12 mouse cellular contexts compared by ENCODE assay signal in genomic region chr19:45574339-45574898, GRCm38 (mm10). TPM values are rescaled to one million over a fixed set of nuclear protein-coding genes. Genes with fewer than 3 reads are reported as not detected.
DNase-seq lines count a peak whose midpoint lies in the region; ATAC-seq and TF ChIP-seq lines count a peak whose summit lies in the region.
"Had no signal": no experiment of that assay in that cellular context is flagged by ENCODE, and none has a peak within 500 bp of the region (broad histone marks: within the 10 kb centered on the region; RNA-seq: fewer than 3 reads in every experiment).

No protein-coding gene starts in this region.

- H3K4me1 ChIP-seq in hindbrain, embryonic 16.5 days (ENCODE audit: control insufficient read depth, insufficient read depth, low read depth, low read length), result peaks cover 8% of the 10 kb centered on the region
- H3K4me1 ChIP-seq in hindbrain, embryonic 12.5 days, result peaks cover 21% of the 10 kb centered on the region
- no peaks in the 10 kb centered on the region for H3K4me1 ChIP-seq in midbrain, postnatal 0 days (ENCODE audit: insufficient read depth, low read length)
- peaks cover 7% of the 10 kb centered on the region; the same call in 1 of the 2 replicates for H3K4me1 ChIP-seq in midbrain, embryonic 15.5 days
- H3K4me1 ChIP-seq in heart, embryonic 10.5 days, result peaks cover 63% of the 10 kb centered on the region
- H3K4me1 ChIP-seq in heart, embryonic 11.5 days (ENCODE audit: control insufficient read depth, insufficient read depth, low read length), result peaks cover 36% of the 10 kb centered on the region

- no peaks in the 10 kb centered on the region; the same call in 1 of the 2 replicates for H3K27me3 ChIP-seq in hindbrain, embryonic 16.5 days (replicated peaks; ENCODE audit: control insufficient read depth, insufficient read depth, low read length)
- H3K27me3 ChIP-seq in hindbrain, embryonic 12.5 days, result peaks cover 44% of the 10 kb centered on the region
- H3K27me3 ChIP-seq in midbrain, postnatal 0 days (ENCODE audit: insufficient read depth, low read length), result peaks cover 3% of the 10 kb centered on the region; the same call in 1 of the 2 replicates
- peaks cover 25% of the 10 kb centered on the region for H3K27me3 ChIP-seq in midbrain, embryonic 15.5 days (replicated peaks)
- H3K27me3 ChIP-seq in heart, embryonic 10.5 days (ENCODE audit: insufficient read depth, poor library complexity, severe bottlenecking), result peaks cover 36% of the 10 kb centered on the region
- no peaks in the 10 kb centered on the region for H3K27me3 ChIP-seq in heart, embryonic 11.5 days (ENCODE audit: control insufficient read depth, insufficient read depth, low read length)

- 79% methylated on average over 7 of the region's 7 CpGs for WGBS in hindbrain, embryonic 16.5 days
- 78% methylated on average over 7 of the region's 7 CpGs for WGBS in hindbrain, embryonic 12.5 days
- 77% methylated on average over 7 of the region's 7 CpGs for WGBS in midbrain, postnatal 0 days
- WGBS in midbrain, embryonic 15.5 days, result 84% methylated on average over 7 of the region's 7 CpGs
- WGBS in heart, embryonic 10.5 days, result 56% methylated on average over 7 of the region's 7 CpGs
- WGBS in heart, embryonic 11.5 days (ENCODE audit: insufficient replicate concordance), result 63% methylated on average over 7 of the region's 7 CpGs

- H3K36me3 ChIP-seq in hindbrain, embryonic 16.5 days (ENCODE audit: control insufficient read depth, insufficient read depth, low read length), result peaks cover 17% of the 10 kb centered on the region
- H3K36me3 ChIP-seq in hindbrain, embryonic 12.5 days, result peaks cover 29% of the 10 kb centered on the region
- H3K36me3 ChIP-seq in midbrain, postnatal 0 days (ENCODE audit: insufficient read depth, low read length), result peaks cover 49% of the 10 kb centered on the region
- no peaks in the 10 kb centered on the region; the same call in 1 of the 2 replicates for H3K36me3 ChIP-seq in midbrain, embryonic 15.5 days (replicated peaks)
- H3K36me3 ChIP-seq in heart, embryonic 10.5 days, result peaks cover 43% of the 10 kb centered on the region
- H3K36me3 ChIP-seq in heart, embryonic 11.5 days (ENCODE audit: control insufficient read depth, insufficient read depth, low read length), result peaks cover 5% of the 10 kb centered on the region

- H3K9me3 ChIP-seq in hindbrain, embryonic 16.5 days (ENCODE audit: control insufficient read depth, low read length), result no peaks in the 10 kb centered on the region
- no peaks in the 10 kb centered on the region for H3K9me3 ChIP-seq in hindbrain, embryonic 12.5 days (replicated peaks)
- H3K9me3 ChIP-seq in midbrain, postnatal 0 days (ENCODE audit: low read length), result no peaks in the 10 kb centered on the region
- H3K9me3 ChIP-seq in midbrain, embryonic 15.5 days, result no peaks in the 10 kb centered on the region
- no peaks in the 10 kb centered on the region for H3K9me3 ChIP-seq in heart, embryonic 10.5 days
- no peaks in the 10 kb centered on the region for H3K9me3 ChIP-seq in heart, embryonic 11.5 days (replicated peaks; ENCODE audit: control insufficient read depth, low read length)
- H3K9me3 ChIP-seq: hindbrain, embryonic 10.5 days had no signal

- DNase-seq in midbrain, postnatal 0 days (ENCODE audit: low spot score), result no peak
- no peak for DNase-seq in heart, embryonic 10.5 days (ENCODE audit: low spot score)

- H3K27ac ChIP-seq in hindbrain, embryonic 16.5 days (ENCODE audit: low read depth, low read length), result peak overlapping the region; percentile 29; the same call in 1 of the 2 replicates
- H3K27ac ChIP-seq in hindbrain, embryonic 12.5 days, result no peak overlapping the region
- no peak overlapping the region for H3K27ac ChIP-seq in midbrain, postnatal 0 days (ENCODE audit: low read depth, low read length)
- no peak overlapping the region for H3K27ac ChIP-seq in midbrain, embryonic 15.5 days
- no peak overlapping the region; the same call in 1 of the 2 replicates for H3K27ac ChIP-seq in heart, embryonic 10.5 days
- H3K27ac ChIP-seq in heart, embryonic 11.5 days (ENCODE audit: low read depth, low read length), result no peak overlapping the region
- H3K27ac ChIP-seq: heart, adult 2 months; liver, embryonic 14.5 days had no signal

- H3K4me2 ChIP-seq in hindbrain, embryonic 16.5 days (ENCODE audit: low read length), result no peak overlapping the region
- H3K4me2 ChIP-seq in hindbrain, embryonic 12.5 days (replicated peaks), result no peak overlapping the region
- no peak overlapping the region for H3K4me2 ChIP-seq in midbrain, postnatal 0 days (ENCODE audit: low read depth, low read length, poor library complexity, severe bottlenecking)
- no peak overlapping the region for H3K4me2 ChIP-seq in midbrain, embryonic 15.5 days
- H3K4me2 ChIP-seq in heart, embryonic 11.5 days, result no peak overlapping the region

- no peak overlapping the region for H3K4me3 ChIP-seq in hindbrain, embryonic 16.5 days (ENCODE audit: low read length)
- no peak overlapping the region for H3K4me3 ChIP-seq in hindbrain, embryonic 12.5 days
- no peak overlapping the region for H3K4me3 ChIP-seq in midbrain, postnatal 0 days (ENCODE audit: low read depth, low read length)
- H3K4me3 ChIP-seq in midbrain, embryonic 15.5 days, result no peak overlapping the region
- H3K4me3 ChIP-seq in heart, embryonic 10.5 days, result no peak overlapping the region
- H3K4me3 ChIP-seq in heart, embryonic 11.5 days (ENCODE audit: low read depth, low read length), result no peak overlapping the region
- H3K4me3 ChIP-seq: heart, adult 2 months; hindbrain, embryonic 10.5 days; myocyte had no signal

- TF ChIP-seq CTCF in midbrain, postnatal 0 days (IDR thresholded peaks at IDR 0.05), result no peak

- H3K9ac ChIP-seq in hindbrain, embryonic 16.5 days (ENCODE audit: low read depth, low read length), result no peak overlapping the region
- no peak overlapping the region for H3K9ac ChIP-seq in hindbrain, embryonic 12.5 days
- H3K9ac ChIP-seq in midbrain, postnatal 0 days (replicated peaks; ENCODE audit: low read length, poor library complexity, severe bottlenecking), result 0 out of 2 replicates have a peak overlapping the region, but pooled peaks have one; percentile 4
- no peak overlapping the region for H3K9ac ChIP-seq in midbrain, embryonic 15.5 days
- H3K9ac ChIP-seq in heart, embryonic 11.5 days (ENCODE audit: low read depth, low read length), result no peak overlapping the region
- H3K9ac ChIP-seq: liver, embryonic 14.5 days had no signal

- ATAC-seq in hindbrain, embryonic 16.5 days, result no peak
- ATAC-seq in hindbrain, embryonic 12.5 days (ENCODE audit: low FRiP score), result no peak
- no peak for ATAC-seq in midbrain, postnatal 0 days (ENCODE audit: low FRiP score)
- ATAC-seq in midbrain, embryonic 15.5 days (replicated peaks), result no peak
- peak; percentile 42 for ATAC-seq in common myeloid progenitor, adult 5-6 weeks (replicated peaks; ENCODE audit: low read depth, poor library complexity, severe bottlenecking)
- ATAC-seq in megakaryocyte progenitor cell, adult 5-6 weeks (replicated peaks; ENCODE audit: poor library complexity), result 0 out of 2 replicates have a peak, but pooled peaks have one; percentile 9
- ATAC-seq in heart, embryonic 11.5 days (replicated peaks; ENCODE audit: insufficient number of reproducible peaks, low FRiP score, low TSS enrichment), result no peak

RNA-seq across cellular contexts. Expression of gene Gm17018, which starts 14.0 kb away (rescaled TPM):
- 77.0 and 85.7 TPM in 2 replicates for polyA plus RNA-seq in hindbrain, embryonic 16.5 days (2015; fragmentation: Nextera tagmentation; extraction: Ambion mirVana)
- 56.1 and 63.0 TPM in 2 replicates for polyA plus RNA-seq in hindbrain, embryonic 12.5 days (2016; fragmentation: Nextera tagmentation; extraction: Ambion mirVana)
- total RNA-seq in midbrain, postnatal 0 days (2014; rRNA removed), result 15.7 and 20.9 TPM in 2 replicates
- polyA plus RNA-seq in midbrain, postnatal 0 days (2015; fragmentation: Nextera tagmentation; extraction: Ambion mirVana), result 83.7 and 84.4 TPM in 2 replicates
- 60.3 and 65.8 TPM in 2 replicates for polyA plus RNA-seq in midbrain, embryonic 15.5 days (2015; fragmentation: Nextera tagmentation; extraction: Ambion mirVana)
- 27.9 and 29.5 TPM in 2 replicates for total RNA-seq in common myeloid progenitor, adult 5-6 weeks (2017)
- 21.1 and 32.4 TPM in 2 replicates for total RNA-seq in megakaryocyte progenitor cell, adult 5-6 weeks (2015)
- 39.5 and 40.6 TPM in 2 replicates for total RNA-seq in megakaryocyte progenitor cell, adult 5-6 weeks (2017)
- 32.5 and 35.0 TPM in 2 replicates for polyA plus RNA-seq in heart, embryonic 10.5 days (2016; fragmentation: Nextera tagmentation; extraction: Ambion mirVana)
- 32.6 and 35.1 TPM in 2 replicates for polyA plus RNA-seq in heart, embryonic 11.5 days (2014; fragmentation: Nextera tagmentation; extraction: Ambion mirVana)

RNA-seq across cellular contexts. Expression of gene Poll, which starts 14.1 kb away (rescaled TPM):
- 11.1 and 14.6 TPM in 2 replicates for polyA plus RNA-seq in hindbrain, embryonic 16.5 days (2015; fragmentation: Nextera tagmentation; extraction: Ambion mirVana)
- polyA plus RNA-seq in hindbrain, embryonic 12.5 days (2016; fragmentation: Nextera tagmentation; extraction: Ambion mirVana), result 14.9 and 16.5 TPM in 2 replicates
- total RNA-seq in midbrain, postnatal 0 days (2014; rRNA removed), result 9.9 and 12.1 TPM in 2 replicates
- polyA plus RNA-seq in midbrain, postnatal 0 days (2015; fragmentation: Nextera tagmentation; extraction: Ambion mirVana), result 8.9 and 10.4 TPM in 2 replicates
- polyA plus RNA-seq in midbrain, embryonic 15.5 days (2015; fragmentation: Nextera tagmentation; extraction: Ambion mirVana), result 13.8 and 14.5 TPM in 2 replicates
- total RNA-seq in common myeloid progenitor, adult 5-6 weeks (2017), result 9.3 and 14.0 TPM in 2 replicates
- 5.6 and 7.0 TPM in 2 replicates for total RNA-seq in megakaryocyte progenitor cell, adult 5-6 weeks (2015)
- 13.2 and 18.5 TPM in 2 replicates for total RNA-seq in megakaryocyte progenitor cell, adult 5-6 weeks (2017)
- polyA plus RNA-seq in heart, embryonic 10.5 days (2016; fragmentation: Nextera tagmentation; extraction: Ambion mirVana), result 19.2 and 19.4 TPM in 2 replicates
- polyA plus RNA-seq in heart, embryonic 11.5 days (2014; fragmentation: Nextera tagmentation; extraction: Ambion mirVana), result 13.6 and 13.9 TPM in 2 replicates

Comparison
In these comparisons a context has a peak if more than half of its experiments do, and no peak if none do; other contexts are left out.
1. ATAC-seq: peak in common myeloid progenitor, adult 5-6 weeks (single experiment) and megakaryocyte progenitor cell, adult 5-6 weeks (single experiment); none in hindbrain, embryonic 16.5 days (single experiment), hindbrain, embryonic 12.5 days (single experiment), midbrain, postnatal 0 days (single experiment), midbrain, embryonic 15.5 days (single experiment) and heart, embryonic 11.5 days (single experiment).